Mouse (Mus musculus) thymus, adult 2 months (tissue): ENCODE data around the gene Zfp609. TPM values are rescaled to one million over a fixed set of nuclear protein-coding genes. Genes with fewer than 3 reads are reported as not detected.

ENCODE experiments used
- DNase-seq: peaks from one replicate; pipeline ENCODE4 v3.0.0; 2021
- H3K27ac ChIP-seq: fragments of 200-500 bp; 2 replicates; pipeline ENCODE4 v1.5.1; 2012; ENCODE audit warnings: low read length, control low read depth; ENCODE audit not compliant: control insufficient read depth, insufficient read depth
- H3K27me3 ChIP-seq: fragments of 200-500 bp; 2 replicates; pipeline ENCODE4 v1.6.1; 2012; ENCODE audit warnings: mild to moderate bottlenecking, low read length, moderate library complexity, mixed read lengths; ENCODE audit not compliant: control insufficient read depth, insufficient read depth
- H3K36me3 ChIP-seq: fragments of 200-500 bp; 2 replicates; pipeline ENCODE4 v1.6.1; 2012; ENCODE audit warnings: mild to moderate bottlenecking, low read length, moderate library complexity; ENCODE audit not compliant: control insufficient read depth, insufficient read depth
- H3K4me1 ChIP-seq: fragments of 200-500 bp; replicated peaks from 2 replicates; pipeline ENCODE4 v1.6.1; 2012; ENCODE audit warnings: low read length; ENCODE audit not compliant: control insufficient read depth, insufficient read depth
- H3K4me3 ChIP-seq: fragments of 200-500 bp; 2 replicates; pipeline ENCODE4 v1.5.1; 2012; ENCODE audit warnings: mild to moderate bottlenecking, low read length, control low read depth, moderate library complexity; ENCODE audit not compliant: control insufficient read depth, insufficient read depth
- CTCF ChIP-seq: fragments of 200-500 bp; IDR thresholded peaks from 2 replicates; pipeline ENCODE4 v1.5.1; 2012; ENCODE audit warnings: mild to moderate bottlenecking, control low read depth, low read length, moderate library complexity, borderline replicate concordance; ENCODE audit not compliant: control insufficient read depth, poor library complexity, insufficient read depth; ENCODE audit errors: extremely low read depth
- POLR2A ChIP-seq: fragments of 200-500 bp; IDR thresholded peaks from 2 replicates; pipeline ENCODE4 v1.6.1; 2012; ENCODE audit warnings: mild to moderate bottlenecking, low read length, control low read depth, moderate library complexity; ENCODE audit not compliant: control insufficient read depth, poor library complexity, insufficient read depth; ENCODE audit errors: extremely low read depth
- WGBS: fragments of 180-500 bp; shearing (Covaris S2); methylation state at CpG from one replicate; pipeline ENCODE4 v1.1.7; 2018; 5-methylcytosine and 5-hydroxymethylcytosine counted together
- polyA plus RNA-seq: library from polyadenylated mRNA; depleted of rRNA; stranded (reverse); fragments of >200 nt; gene quantifications from 2 replicates; pipeline ENCODE4 v1.2.3, GENCODE M21; 2012

Zfp609 gene
- polyA plus RNA-seq, 1 experiment = 8.0 TPM

DNA sequence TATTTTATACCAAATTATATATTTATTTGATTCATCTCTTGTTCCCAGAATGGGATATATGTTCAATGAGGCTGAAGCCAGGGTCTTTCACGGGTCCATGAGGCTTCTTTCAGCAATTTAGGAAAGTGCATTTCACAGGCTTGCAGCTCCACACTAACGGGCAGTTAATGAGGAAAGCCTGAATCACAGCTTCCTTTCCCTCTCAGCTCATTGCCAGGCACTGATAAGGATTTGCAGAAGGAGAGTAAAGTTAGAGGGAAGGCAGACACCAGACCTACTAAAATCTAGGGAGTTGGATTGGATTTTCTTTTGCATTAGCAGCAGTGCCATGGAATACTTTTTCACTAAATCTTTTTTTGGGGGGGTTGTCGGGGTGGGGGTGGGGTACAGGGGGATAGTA lies 69.5 kb downstream of the Zfp609 start:
- H3K4me3 ChIP-seq = no peak overlapping the region
- TF ChIP-seq POLR2A (no peak), CTCF (no peak)
- no peaks in the 10 kb centered on the region for H3K36me3 ChIP-seq
- H3K4me1 ChIP-seq = no peaks in the 10 kb centered on the region
- DNase-seq = no peak
- no peak overlapping the region for H3K27ac ChIP-seq
- whole genome bisulfite sequencing = 91% methylated on average over 3 of the region's 3 CpGs
- H3K27me3 ChIP-seq = no peaks in the 10 kb centered on the region

DNA sequence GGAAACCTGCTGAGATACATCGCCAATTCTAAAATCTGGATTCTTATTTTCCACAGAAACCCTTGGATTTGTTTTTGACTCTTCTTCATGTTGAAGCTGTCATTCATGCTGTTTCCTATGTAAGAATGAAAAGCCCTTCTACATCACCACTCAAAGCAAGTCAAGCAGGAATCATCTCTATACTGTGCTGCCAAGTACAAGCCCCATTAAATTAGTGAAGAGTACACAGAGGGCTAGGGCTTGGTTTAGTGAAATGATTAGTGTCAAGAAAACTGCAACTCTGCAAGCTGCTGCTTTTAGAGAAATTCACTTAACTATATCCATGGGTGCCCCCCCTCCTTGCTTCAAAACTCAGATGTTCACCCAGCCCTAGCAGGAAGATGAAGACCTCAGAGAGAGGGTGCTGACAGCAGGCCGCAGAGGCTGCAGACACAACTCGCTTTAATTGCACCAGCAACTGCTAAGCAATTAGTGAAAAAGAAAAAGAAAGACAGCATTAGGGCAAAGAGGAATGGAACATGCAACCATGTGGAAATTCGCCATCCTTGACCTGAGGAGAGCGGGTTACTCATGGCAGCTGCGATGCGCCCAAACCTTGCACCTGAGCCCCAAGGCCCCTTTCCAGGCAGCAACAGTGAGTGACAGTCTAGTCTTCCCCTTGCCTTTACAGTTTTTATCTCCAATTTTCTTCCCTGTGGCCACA lies 71.5 kb downstream of the Zfp609 start:
- Histone ChIP-seq H3K27ac (no peak overlapping the region), H3K4me3 (no peak overlapping the region), H3K4me1 (no peaks in the 10 kb centered on the region), H3K36me3 (no peaks in the 10 kb centered on the region), H3K27me3 (no peaks in the 10 kb centered on the region)
- no peak for DNase-seq
- 98% methylated on average over 7 of the region's 7 CpGs for WGBS
- no peak for TF ChIP-seq POLR2A
- no peak for TF ChIP-seq CTCF

DNA sequence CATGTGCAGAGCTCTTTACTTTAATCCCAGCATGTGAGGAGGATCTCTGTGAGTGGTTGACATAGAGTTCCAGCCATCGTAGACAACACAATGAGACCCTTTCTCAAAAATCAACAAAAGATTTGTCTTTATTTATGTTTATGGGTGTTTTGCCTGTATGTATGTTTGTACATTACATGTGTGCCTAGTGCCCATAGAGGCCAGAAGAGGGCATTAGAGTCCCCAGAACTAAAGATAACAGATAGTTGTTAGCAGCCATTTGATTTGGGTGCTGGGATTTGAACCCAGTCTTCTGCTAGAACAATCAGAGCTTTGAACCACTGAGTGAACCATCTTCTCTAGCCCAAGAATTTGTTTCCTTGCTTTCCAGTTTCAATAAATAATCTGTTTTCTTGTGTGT lies 72.2 kb downstream of the Zfp609 start:
- H3K27ac ChIP-seq = no peak overlapping the region
- TF ChIP-seq CTCF = no peak
- TF ChIP-seq POLR2A = no peak
- no peaks in the 10 kb centered on the region for H3K4me1 ChIP-seq
- no peak overlapping the region for H3K4me3 ChIP-seq
- 95% methylated on average over 1 of the region's 1 CpGs for WGBS
- H3K36me3 ChIP-seq = no peaks in the 10 kb centered on the region
- DNase-seq = no peak
- H3K27me3 ChIP-seq = no peaks in the 10 kb centered on the region

DNA sequence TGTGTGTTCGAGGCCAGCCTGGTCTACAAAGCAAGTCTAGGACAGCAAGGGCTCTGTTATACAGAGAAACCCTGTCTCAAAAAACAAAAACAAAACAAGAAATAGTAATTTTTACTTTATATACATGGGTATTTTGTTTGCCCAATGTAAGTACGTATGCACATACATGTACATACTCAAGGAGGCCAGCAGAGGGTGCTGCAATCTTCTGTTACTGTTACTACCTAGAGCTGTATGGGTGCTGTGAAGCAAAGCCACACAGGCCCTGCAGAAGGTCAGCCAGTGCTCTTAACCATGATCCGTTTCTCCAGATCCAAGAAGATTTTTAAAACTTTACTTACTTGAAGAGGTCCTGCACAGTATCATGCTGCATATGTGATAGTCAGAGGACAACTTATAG lies 74.7 kb downstream of the Zfp609 start:
- H3K4me3 ChIP-seq = no peak overlapping the region
- H3K27ac ChIP-seq = no peak overlapping the region
- no peaks in the 10 kb centered on the region for H3K27me3 ChIP-seq
- peak; percentile 25 for DNase-seq
- TF ChIP-seq POLR2A (no peak), CTCF (no peak)
- H3K36me3 ChIP-seq = no peaks in the 10 kb centered on the region
- WGBS = 98% methylated on average over 3 of the region's 3 CpGs
- H3K4me1 ChIP-seq = no peaks in the 10 kb centered on the region

DNA sequence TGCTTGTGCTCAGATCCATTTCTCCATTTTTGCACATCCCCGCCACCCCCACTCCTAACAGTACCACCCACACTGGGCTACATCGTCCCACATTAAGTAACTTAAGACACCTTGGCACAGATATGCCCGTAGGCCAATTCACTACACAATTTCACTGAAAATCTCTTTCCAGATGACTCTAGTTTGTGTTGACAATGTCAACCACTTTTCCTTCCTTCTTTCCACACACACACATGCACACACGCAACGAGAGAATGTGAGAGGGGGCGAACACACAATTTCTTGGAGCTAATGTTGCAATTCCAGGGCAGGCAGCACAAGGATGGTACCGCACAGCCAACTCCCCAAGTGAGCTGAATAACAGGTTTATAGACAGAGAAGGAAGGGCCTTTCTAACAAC lies 75.5 kb downstream of the Zfp609 start:
- H3K36me3 ChIP-seq = no peaks in the 10 kb centered on the region
- no peak for DNase-seq
- no peak for TF ChIP-seq CTCF
- TF ChIP-seq POLR2A = no peak
- 96% methylated on average over 7 of the region's 7 CpGs for WGBS
- H3K4me3 ChIP-seq = no peak overlapping the region
- H3K27ac ChIP-seq = no peak overlapping the region
- no peaks in the 10 kb centered on the region for H3K4me1 ChIP-seq
- H3K27me3 ChIP-seq = no peaks in the 10 kb centered on the region

DNA sequence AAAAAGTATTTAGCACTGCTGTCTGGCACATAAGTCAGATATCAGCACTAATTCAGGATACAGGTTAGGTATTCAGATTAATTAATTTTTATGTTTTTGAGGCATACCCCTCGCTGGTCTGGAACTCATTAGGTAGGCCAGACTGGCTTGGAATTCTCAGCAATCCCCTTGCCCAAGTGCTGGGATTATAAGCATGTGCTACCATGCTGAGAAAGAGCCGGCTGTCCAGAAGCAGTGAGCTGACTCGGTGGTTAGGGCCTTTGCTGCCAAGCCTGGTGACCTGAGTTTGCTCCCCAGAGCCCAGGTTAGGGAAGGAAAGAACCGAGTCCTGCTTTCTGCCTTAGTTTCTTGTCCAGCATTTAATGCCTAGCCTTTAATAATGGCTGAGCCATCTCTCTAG lies 79.3 kb downstream of the Zfp609 start:
- no peaks in the 10 kb centered on the region for H3K36me3 ChIP-seq
- no peak overlapping the region for H3K27ac ChIP-seq
- no peaks in the 10 kb centered on the region for H3K27me3 ChIP-seq
- no peak overlapping the region for H3K4me3 ChIP-seq
- TF ChIP-seq CTCF (no peak), POLR2A (no peak)
- H3K4me1 ChIP-seq = no peaks in the 10 kb centered on the region
- no peak for DNase-seq
- WGBS = 91% methylated on average over 4 of the region's 4 CpGs

DNA sequence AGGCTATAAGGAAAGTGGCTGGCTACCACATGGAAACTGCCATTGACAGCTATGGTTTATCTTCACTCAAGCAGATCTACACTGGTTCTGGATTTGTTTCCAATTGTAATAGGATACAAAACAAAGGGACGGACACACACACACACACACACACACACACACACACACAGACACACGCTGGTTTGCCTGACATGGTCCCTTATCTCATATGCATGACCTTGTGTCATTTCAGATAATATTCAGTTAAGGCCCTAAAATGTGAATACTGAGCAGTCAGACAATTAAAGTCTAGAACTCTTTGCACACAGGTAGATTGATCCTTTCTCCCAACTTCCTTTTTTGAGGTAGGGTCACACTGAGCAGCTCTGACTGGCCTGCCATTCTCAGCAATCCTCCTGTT lies 80.9 kb downstream of the Zfp609 start:
- Histone ChIP-seq H3K4me3 (no peak overlapping the region), H3K4me1 (no peaks in the 10 kb centered on the region), H3K27ac (no peak overlapping the region), H3K36me3 (no peaks in the 10 kb centered on the region), H3K27me3 (no peaks in the 10 kb centered on the region)
- WGBS = 90% methylated on average over 2 of the region's 2 CpGs
- TF ChIP-seq POLR2A = no peak
- no peak for TF ChIP-seq CTCF
- DNase-seq = no peak
